In the genomic region with DNA sequence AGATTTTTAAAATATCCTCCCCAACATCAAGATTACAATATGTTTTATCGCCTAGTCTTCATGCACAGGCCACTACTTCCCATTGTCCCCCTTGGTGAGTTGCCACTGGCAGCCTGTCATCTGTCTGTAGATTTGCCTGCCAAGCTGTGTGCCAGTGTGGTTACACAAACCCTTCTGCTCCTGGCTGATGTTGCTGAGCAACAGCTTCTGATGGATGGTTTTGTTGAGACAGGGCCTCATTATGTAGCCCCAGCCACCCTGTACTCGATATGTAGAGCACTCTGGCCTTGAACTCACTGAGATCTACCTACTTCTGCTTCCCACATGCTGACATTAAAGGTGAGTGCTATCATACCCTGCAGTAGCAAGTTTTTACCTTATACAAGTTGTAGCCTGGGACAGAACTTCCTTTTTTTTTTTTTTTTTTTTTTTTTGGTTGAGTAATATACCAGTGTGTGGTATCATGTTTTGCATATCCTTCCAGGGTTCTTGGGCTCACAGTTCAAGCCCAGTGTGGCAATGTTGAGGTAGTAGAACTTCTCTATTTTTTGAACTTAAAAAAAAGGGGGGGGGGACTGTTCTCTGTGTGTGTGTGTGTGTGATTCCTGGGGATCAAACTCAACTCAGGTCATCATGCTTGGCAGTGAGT, we compare ENCODE assay signal across 12 mouse cellular contexts. TPM values are rescaled to one million over a fixed set of nuclear protein-coding genes. Genes with fewer than 3 reads are reported as not detected.
A peak's percentile ranks its signal among the peaks of the same experiment; 100 is the strongest.
DNase-seq lines count a peak whose midpoint lies in the region; ATAC-seq lines count a peak whose summit lies in the region.
"Had no signal": no experiment of that assay in that cellular context is flagged by ENCODE, and none has a peak within 500 bp of the region (broad histone marks: within the 10 kb centered on the region; RNA-seq: fewer than 3 reads in every experiment).

No protein-coding gene starts in this region.

- H3K27ac ChIP-seq in hindbrain, embryonic 16.5 days (ENCODE audit: low read depth, low read length): no peak overlapping the region
- no peak overlapping the region for H3K27ac ChIP-seq in hindbrain, embryonic 10.5 days

- H3K4me2 ChIP-seq in hindbrain, embryonic 16.5 days (ENCODE audit: low read length): no peak overlapping the region

- intact Hi-C loops in heart, postnatal 14 days (cut with DNase I): no loop called here

- ATAC-seq in hindbrain, embryonic 16.5 days: peak; percentile 79

- H3K9ac ChIP-seq in hindbrain, embryonic 16.5 days (ENCODE audit: low read depth, low read length): no peak overlapping the region

- no peak overlapping the region for H3K4me3 ChIP-seq in hindbrain, embryonic 16.5 days (ENCODE audit: low read length)
- no peak overlapping the region for H3K4me3 ChIP-seq in hindbrain, embryonic 10.5 days

- DNase-seq in hindbrain, embryonic 10.5 days (ENCODE audit: low spot score): no peak
- DNase-seq in 3T3-L1 (ENCODE audit: low read depth, low spot score): peak; percentile 22
- DNase-seq in Muller cell, postnatal 12 days (ENCODE audit: inconsistent ontology term): peak; percentile 6
- peak; percentile 52 to 59 for DNase-seq in layer of hippocampus, postnatal 10 days (ENCODE audit: low spot score in 2 of 2)
- no peak for DNase-seq in heart, postnatal 14 days
- DNase-seq in embryo, embryonic 11 days: no peak
- no peak for DNase-seq in thymus, postnatal 36 days
- DNase-seq: lung, postnatal 4 days had no signal

- 43% methylated on average over 2 of the region's 2 CpGs for WGBS in hindbrain, embryonic 16.5 days
- 81% methylated on average over 2 of the region's 2 CpGs for WGBS in hindbrain, embryonic 10.5 days

- no peaks in the 10 kb centered on the region; the same call in 1 of the 2 replicates for H3K4me1 ChIP-seq in hindbrain, embryonic 16.5 days (ENCODE audit: control insufficient read depth, insufficient read depth, low read depth, low read length)
- no peaks in the 10 kb centered on the region for H3K4me1 ChIP-seq in hindbrain, embryonic 10.5 days (replicated peaks)

- no peaks in the 10 kb centered on the region for H3K9me3 ChIP-seq in hindbrain, embryonic 16.5 days (ENCODE audit: control insufficient read depth, low read length)
- no peaks in the 10 kb centered on the region for H3K9me3 ChIP-seq in hindbrain, embryonic 10.5 days
- H3K9me3 ChIP-seq: G1E had no signal

- H3K27me3 ChIP-seq in hindbrain, embryonic 16.5 days (replicated peaks; ENCODE audit: control insufficient read depth, insufficient read depth, low read length): no peaks in the 10 kb centered on the region
- H3K27me3 ChIP-seq in hindbrain, embryonic 10.5 days (ENCODE audit: insufficient read depth, poor library complexity, severe bottlenecking): no peaks in the 10 kb centered on the region

- H3K36me3 ChIP-seq in hindbrain, embryonic 16.5 days (ENCODE audit: control insufficient read depth, insufficient read depth, low read length): peaks cover 19% of the 10 kb centered on the region
- peaks cover 38% of the 10 kb centered on the region for H3K36me3 ChIP-seq in hindbrain, embryonic 10.5 days

RNA-seq across cellular contexts. Expression of a gene that starts 5.8 kb away (rescaled TPM):
- not detected in 2 replicates for polyA plus RNA-seq in hindbrain, embryonic 16.5 days (2015; fragmentation: Nextera tagmentation; extraction: Ambion mirVana)
- not detected in 2 replicates for polyA plus RNA-seq in hindbrain, embryonic 10.5 days (2016; fragmentation: Nextera tagmentation; extraction: Ambion mirVana)
- under 1 TPM in 1 of 2 experiments, not detected in 1; 0.27 TPM for total RNA-seq in layer of hippocampus, postnatal 10 days (2021)
- under 1 TPM in 1 of 2 experiments, not detected in 1; 0.17 TPM for total RNA-seq in heart, postnatal 14 days (2021)
- polyA plus RNA-seq: heart, embryonic 14.5 days had no signal

RNA-seq across cellular contexts. Expression of a gene that starts 22.7 kb away (rescaled TPM):
- polyA plus RNA-seq in hindbrain, embryonic 16.5 days (2015; fragmentation: Nextera tagmentation; extraction: Ambion mirVana): 84.3 and 87.7 TPM in 2 replicates
- polyA plus RNA-seq in hindbrain, embryonic 10.5 days (2016; fragmentation: Nextera tagmentation; extraction: Ambion mirVana): 141 and 155 TPM in 2 replicates
- total RNA-seq in layer of hippocampus, postnatal 10 days (2021): 10 to 100 TPM; 38.0 to 50.9 TPM
- 10 to 100 TPM; 28.2 to 28.6 TPM for total RNA-seq in heart, postnatal 14 days (2021)

RNA-seq across cellular contexts. Expression of a gene that starts 29.0 kb away (rescaled TPM):
- not detected in 2 replicates for polyA plus RNA-seq in hindbrain, embryonic 16.5 days (2015; fragmentation: Nextera tagmentation; extraction: Ambion mirVana)
- polyA plus RNA-seq in hindbrain, embryonic 10.5 days (2016; fragmentation: Nextera tagmentation; extraction: Ambion mirVana): not detected in 2 replicates
- total RNA-seq in layer of hippocampus, postnatal 10 days (2021): not detected
- not detected for total RNA-seq in heart, postnatal 14 days (2021)
- total RNA-seq: G1E had no signal
- polyA plus RNA-seq: G1E; heart, embryonic 14.5 days; large intestine, adult 2 months had no signal

RNA-seq across cellular contexts. Expression of a gene that starts 29.8 kb away (rescaled TPM):
- not detected in 2 replicates for polyA plus RNA-seq in hindbrain, embryonic 16.5 days (2015; fragmentation: Nextera tagmentation; extraction: Ambion mirVana)
- not detected in 2 replicates for polyA plus RNA-seq in hindbrain, embryonic 10.5 days (2016; fragmentation: Nextera tagmentation; extraction: Ambion mirVana)
- not detected for total RNA-seq in layer of hippocampus, postnatal 10 days (2021)
- not detected for total RNA-seq in heart, postnatal 14 days (2021)
- total RNA-seq: G1E had no signal
- polyA plus RNA-seq: G1E; heart, embryonic 14.5 days; large intestine, adult 2 months had no signal

RNA-seq across cellular contexts. Expression of a gene that starts 35.9 kb away (rescaled TPM):
- polyA plus RNA-seq in hindbrain, embryonic 16.5 days (2015; fragmentation: Nextera tagmentation; extraction: Ambion mirVana): 95.0 and 98.2 TPM in 2 replicates
- 63.4 and 80.6 TPM in 2 replicates for polyA plus RNA-seq in hindbrain, embryonic 10.5 days (2016; fragmentation: Nextera tagmentation; extraction: Ambion mirVana)
- 10 to 100 TPM; 62.5 to 65.8 TPM for total RNA-seq in layer of hippocampus, postnatal 10 days (2021)
- 10 to 100 TPM; 21.4 to 24.4 TPM for total RNA-seq in heart, postnatal 14 days (2021)

Comparison
In these comparisons a context has a peak if more than half of its experiments do, and no peak if none do; other contexts are left out.
1. DNase-seq: peak in 3T3-L1 (single experiment), Muller cell, postnatal 12 days (single experiment) and layer of hippocampus, postnatal 10 days (2 of 2); none in hindbrain, embryonic 10.5 days (single experiment), heart, postnatal 14 days (0 of 2), embryo, embryonic 11 days (single experiment) and thymus, postnatal 36 days (0 of 2).